Comparison of ENCODE assay signal across 21 mouse cellular contexts in the genomic region with DNA sequence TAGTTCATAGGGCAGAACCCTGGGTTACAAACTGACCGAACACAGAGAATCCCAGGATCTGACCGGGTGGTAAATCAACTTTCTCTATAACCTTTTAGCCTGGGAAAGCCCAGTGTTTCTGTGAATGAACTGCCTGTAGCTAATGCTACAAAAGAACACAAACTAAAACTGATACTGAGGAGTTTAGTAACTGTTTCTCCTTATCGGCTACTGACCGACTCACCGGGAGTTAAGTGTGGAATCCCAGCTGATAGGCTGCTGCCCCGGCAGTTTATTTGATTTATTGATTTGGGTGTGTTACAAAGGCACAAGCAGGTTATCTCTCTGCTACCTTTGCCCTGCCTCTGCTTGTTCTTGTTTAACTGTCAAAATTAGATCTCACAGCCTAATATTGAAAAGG. TPM values are rescaled to one million over a fixed set of nuclear protein-coding genes. Genes with fewer than 3 reads are reported as not detected.
DNase-seq lines count a peak whose midpoint lies in the region; ATAC-seq and TF ChIP-seq lines count a peak whose summit lies in the region.
"Had no signal": no experiment of that assay in that cellular context is flagged by ENCODE, and none has a peak within 500 bp of the region (broad histone marks: within the 10 kb centered on the region; RNA-seq: fewer than 3 reads in every experiment).

No protein-coding gene starts in this region.

- H3K4me3 ChIP-seq in intestine, postnatal 0 days (ENCODE audit: low read depth, low read length): no peak overlapping the region
- H3K4me3 ChIP-seq in liver, embryonic 16.5 days (ENCODE audit: low read depth, low read length): peak overlapping the region; percentile 18; the same call in 1 of the 2 replicates
- H3K4me3 ChIP-seq in stomach, postnatal 0 days (ENCODE audit: low read depth, low read length): no peak overlapping the region
- no peak overlapping the region for H3K4me3 ChIP-seq in layer of hippocampus, adult 2 months
- H3K4me3 ChIP-seq: embryonic facial prominence, embryonic 10.5 days; hindbrain, embryonic 12.5 days; limb, embryonic 12.5 days; neural tube, embryonic 12.5 days had no signal

- no peaks in the 10 kb centered on the region for H3K36me3 ChIP-seq in intestine, postnatal 0 days (ENCODE audit: control insufficient read depth, insufficient read depth)
- H3K36me3 ChIP-seq in liver, embryonic 16.5 days (ENCODE audit: control insufficient read depth, insufficient read depth): no peaks in the 10 kb centered on the region
- H3K36me3 ChIP-seq in stomach, postnatal 0 days (ENCODE audit: control insufficient read depth, insufficient read depth, low read length): no peaks in the 10 kb centered on the region
- H3K36me3 ChIP-seq: embryonic facial prominence, embryonic 10.5 days; hindbrain, embryonic 12.5 days; limb, embryonic 12.5 days; neural tube, embryonic 12.5 days had no signal

- H3K4me1 ChIP-seq in intestine, postnatal 0 days (replicated peaks; ENCODE audit: control insufficient read depth, insufficient read depth, low read length): no peaks in the 10 kb centered on the region; the same call in 1 of the 2 replicates
- peaks cover 56% of the 10 kb centered on the region for H3K4me1 ChIP-seq in liver, embryonic 16.5 days (ENCODE audit: control insufficient read depth, low read depth, low read length)
- H3K4me1 ChIP-seq in stomach, postnatal 0 days (replicated peaks; ENCODE audit: control insufficient read depth, insufficient read depth): no peaks in the 10 kb centered on the region

- no peak overlapping the region for H3K9ac ChIP-seq in intestine, postnatal 0 days (ENCODE audit: low read depth, low read length)
- H3K9ac ChIP-seq in liver, embryonic 16.5 days (ENCODE audit: low read depth, low read length): peak overlapping the region; percentile 41; the same call in 1 of the 2 replicates
- H3K9ac ChIP-seq in stomach, postnatal 0 days (ENCODE audit: low read length): no peak overlapping the region
- H3K9ac ChIP-seq: hindbrain, embryonic 12.5 days; limb, embryonic 12.5 days; neural tube, embryonic 12.5 days had no signal

- H3K27me3 ChIP-seq in intestine, postnatal 0 days (replicated peaks; ENCODE audit: control insufficient read depth, insufficient read depth, low read length): no peaks in the 10 kb centered on the region
- H3K27me3 ChIP-seq in liver, embryonic 16.5 days (ENCODE audit: control insufficient read depth, insufficient read depth, low read depth, low read length): no peaks in the 10 kb centered on the region
- H3K27me3 ChIP-seq in stomach, postnatal 0 days (ENCODE audit: control insufficient read depth, insufficient read depth, low read length): no peaks in the 10 kb centered on the region
- H3K27me3 ChIP-seq: megakaryocyte, embryonic 14.5 days; neural tube, embryonic 12.5 days had no signal

- no peak for TF ChIP-seq EP300 in stomach, postnatal 0 days (optimal IDR thresholded peaks at IDR 0.05)

- ATAC-seq in intestine, postnatal 0 days: peak; percentile 62
- ATAC-seq in liver, embryonic 16.5 days (ENCODE audit: low read depth): peak; percentile 42
- peak; percentile 28; the same call in 1 of the 2 replicates for ATAC-seq in stomach, postnatal 0 days (ENCODE audit: low FRiP score, low TSS enrichment)
- ATAC-seq: CD4-positive, CD25-positive, alpha-beta regulatory T cell, adult 4 months; forebrain, embryonic 16.5 days had no signal

- no peaks in the 10 kb centered on the region for H3K9me3 ChIP-seq in intestine, postnatal 0 days (ENCODE audit: control insufficient read depth)
- H3K9me3 ChIP-seq in liver, embryonic 16.5 days (replicated peaks; ENCODE audit: control insufficient read depth, low read length): no peaks in the 10 kb centered on the region
- no peaks in the 10 kb centered on the region for H3K9me3 ChIP-seq in stomach, postnatal 0 days (ENCODE audit: control insufficient read depth, low read length)
- H3K9me3 ChIP-seq: embryonic facial prominence, embryonic 10.5 days; hindbrain, embryonic 12.5 days; limb, embryonic 12.5 days; megakaryocyte, embryonic 14.5 days; neural tube, embryonic 12.5 days had no signal

- peak overlapping the region; percentile 51 for H3K4me2 ChIP-seq in intestine, postnatal 0 days (replicated peaks; ENCODE audit: low read depth)
- peak overlapping the region; percentile 54 for H3K4me2 ChIP-seq in liver, embryonic 16.5 days (ENCODE audit: low read depth, low read length)
- H3K4me2 ChIP-seq in stomach, postnatal 0 days (replicated peaks; ENCODE audit: low read depth): peak overlapping the region; percentile 19; the same call in 1 of the 2 replicates
- H3K4me2 ChIP-seq: hindbrain, embryonic 12.5 days; limb, embryonic 12.5 days; neural tube, embryonic 12.5 days had no signal

- peak; percentile 14 for DNase-seq in adrenal gland, postnatal 10 days
- no peak for DNase-seq in adrenal gland, adult 18-20 months (ENCODE audit: low spot score in 2 of 2)
- peak; percentile 47 for DNase-seq in stomach, postnatal 0 days (ENCODE audit: low spot score)
- DNase-seq in kidney, adult 8-10 months: no peak
- no peak for DNase-seq in cerebellum, postnatal 14 days
- no peak for DNase-seq in layer of hippocampus, adult 2 months (ENCODE audit: low spot score in 2 of 2)
- DNase-seq: adrenal gland, adult 2 months; cerebellum, adult 11 months; kidney, adult 11 months; kidney, postnatal 10 days; right cerebral cortex, postnatal 25 days; thymus, adult 2 months had no signal

- WGBS in intestine, postnatal 0 days: 15% methylated on average over 6 of the region's 6 CpGs
- WGBS in liver, embryonic 16.5 days (ENCODE audit: insufficient replicate concordance): 21% methylated on average over 6 of the region's 6 CpGs
- WGBS in stomach, postnatal 0 days: 26% methylated on average over 6 of the region's 6 CpGs

- TF ChIP-seq CTCF in intestine, postnatal 0 days (IDR thresholded peaks at IDR 0.05; ENCODE audit: low read depth): no peak
- TF ChIP-seq CTCF in stomach, postnatal 0 days (IDR thresholded peaks at IDR 0.05; ENCODE audit: low read depth): no peak
- no peak for TF ChIP-seq CTCF in layer of hippocampus, adult 2 months (conservative IDR thresholded peaks at IDR 0.05)

- peak overlapping the region; percentile 72 for H3K27ac ChIP-seq in intestine, postnatal 0 days (ENCODE audit: low read depth, low read length)
- peak overlapping the region; percentile 89 for H3K27ac ChIP-seq in liver, embryonic 16.5 days (ENCODE audit: low read length)
- H3K27ac ChIP-seq in stomach, postnatal 0 days (replicated peaks): peak overlapping the region; percentile 35
- H3K27ac ChIP-seq in layer of hippocampus, adult 2 months: no peak overlapping the region
- H3K27ac ChIP-seq: embryonic facial prominence, embryonic 10.5 days; hindbrain, embryonic 12.5 days; limb, embryonic 12.5 days; neural tube, embryonic 12.5 days had no signal

RNA-seq across cellular contexts. Expression of a gene that starts 9.0 kb away (rescaled TPM):
- total RNA-seq in adrenal gland, postnatal 10 days (2021): 10 to 100 TPM in 1 of 2 experiments, 1 to 10 TPM in 1; 8.6 to 11.7 TPM
- 1 to 10 TPM; 4.1 to 4.9 TPM for total RNA-seq in adrenal gland, adult 18-20 months (2021)
- 6.4 and 8.3 TPM in 2 replicates for polyA plus RNA-seq in intestine, postnatal 0 days (2015; fragmentation: Nextera tagmentation; extraction: Ambion mirVana)
- 8.3 and 8.5 TPM in 2 replicates for polyA plus RNA-seq in liver, embryonic 16.5 days (2015; fragmentation: Nextera tagmentation; extraction: Ambion mirVana)
- polyA plus RNA-seq in stomach, postnatal 0 days (2015; fragmentation: Nextera tagmentation; extraction: Ambion mirVana): 9.3 and 9.8 TPM in 2 replicates
- total RNA-seq in layer of hippocampus, adult 2 months (2021): 10 to 100 TPM; 22.0 to 27.1 TPM

RNA-seq across cellular contexts. Expression of a gene that starts 9.1 kb away (rescaled TPM):
- total RNA-seq in adrenal gland, postnatal 10 days (2021): 1 to 10 TPM; 4.8 to 7.1 TPM
- 1 to 10 TPM; 1.4 to 3.4 TPM for total RNA-seq in adrenal gland, adult 18-20 months (2021)
- polyA plus RNA-seq in intestine, postnatal 0 days (2015; fragmentation: Nextera tagmentation; extraction: Ambion mirVana): 3.8 and 4.5 TPM in 2 replicates
- polyA plus RNA-seq in liver, embryonic 16.5 days (2015; fragmentation: Nextera tagmentation; extraction: Ambion mirVana): 2.5 and 2.7 TPM in 2 replicates
- 3.5 and 4.3 TPM in 2 replicates for polyA plus RNA-seq in stomach, postnatal 0 days (2015; fragmentation: Nextera tagmentation; extraction: Ambion mirVana)
- 10 to 100 TPM; 10.7 to 11.7 TPM for total RNA-seq in layer of hippocampus, adult 2 months (2021)

RNA-seq across cellular contexts. Expression of a gene that starts 37.0 kb away (rescaled TPM):
- 1 to 10 TPM; 7.6 to 8.6 TPM for total RNA-seq in adrenal gland, postnatal 10 days (2021)
- total RNA-seq in adrenal gland, adult 18-20 months (2021): 1 to 10 TPM; 4.2 to 4.8 TPM
- polyA plus RNA-seq in intestine, postnatal 0 days (2015; fragmentation: Nextera tagmentation; extraction: Ambion mirVana): 3.5 TPM in 2 replicates
- polyA plus RNA-seq in liver, embryonic 16.5 days (2015; fragmentation: Nextera tagmentation; extraction: Ambion mirVana): 25.6 and 27.5 TPM in 2 replicates
- 2.7 and 3.5 TPM in 2 replicates for polyA plus RNA-seq in stomach, postnatal 0 days (2015; fragmentation: Nextera tagmentation; extraction: Ambion mirVana)
- total RNA-seq in layer of hippocampus, adult 2 months (2021): 1 to 10 TPM; 2.2 to 2.5 TPM

RNA-seq across cellular contexts. Expression of a gene that starts 57.2 kb away (rescaled TPM):
- 10 to 100 TPM; 12.6 to 12.8 TPM for total RNA-seq in adrenal gland, postnatal 10 days (2021)
- total RNA-seq in adrenal gland, adult 18-20 months (2021): 10 to 100 TPM; 17.0 to 20.7 TPM
- polyA plus RNA-seq in intestine, postnatal 0 days (2015; fragmentation: Nextera tagmentation; extraction: Ambion mirVana): 4.7 and 5.0 TPM in 2 replicates
- polyA plus RNA-seq in liver, embryonic 16.5 days (2015; fragmentation: Nextera tagmentation; extraction: Ambion mirVana): 7.4 and 7.5 TPM in 2 replicates
- polyA plus RNA-seq in stomach, postnatal 0 days (2015; fragmentation: Nextera tagmentation; extraction: Ambion mirVana): 6.3 and 6.4 TPM in 2 replicates
- 10 to 100 TPM; 33.4 to 34.2 TPM for total RNA-seq in layer of hippocampus, adult 2 months (2021)

Comparison
In these comparisons a context has a peak if more than half of its experiments do, and no peak if none do; other contexts are left out.
1. DNase-seq: peak in adrenal gland, postnatal 10 days (single experiment) and stomach, postnatal 0 days (single experiment); none in adrenal gland, adult 18-20 months (0 of 2), kidney, adult 8-10 months (0 of 2), cerebellum, postnatal 14 days (0 of 2) and layer of hippocampus, adult 2 months (0 of 2).
2. Peak in every context shown above with its lines, with median percentiles within 50 percentile points of each other: ATAC-seq and H3K4me2 ChIP-seq.